Mouse (Mus musculus): Measurements from ENCODE around the gene Zfp524. TPM values are rescaled to one million over a fixed set of nuclear protein-coding genes. Genes with fewer than 3 reads are reported as not detected.

Gene Zfp524
- total and polyA plus RNA-seq, 2 experiments from 2014 or later: 11.0 to 12.5 TPM

DNA sequence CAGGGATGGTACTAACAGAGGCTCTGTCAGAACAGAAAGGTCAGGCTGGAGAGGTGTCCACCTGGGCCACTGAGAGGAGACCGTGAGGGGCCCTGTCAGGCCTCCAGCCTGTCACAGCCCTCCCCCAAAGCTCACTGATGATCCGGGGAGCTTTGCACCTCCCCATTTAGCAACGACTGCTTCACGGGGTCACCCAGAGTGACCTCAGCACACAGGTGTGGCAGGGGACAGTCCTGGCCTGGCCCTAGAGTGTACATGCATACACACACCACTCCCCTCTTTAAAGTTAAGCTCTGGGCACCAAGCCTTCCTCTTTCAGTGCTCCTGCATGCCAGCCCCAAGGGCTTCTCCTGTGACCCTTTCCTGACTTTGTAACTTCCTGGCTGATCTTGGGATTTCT is 38.8 kb upstream of the Zfp524 start:
- no peak overlapping the region for H3K9ac ChIP-seq (replicated peaks; ENCODE audit: low read depth, low read length)
- 51% methylated on average over 4 of the region's 4 CpGs for WGBS
- no peak for TF ChIP-seq CTCF (IDR thresholded peaks at IDR 0.05; ENCODE audit: low read depth)
- TF ChIP-seq EP300 (IDR thresholded peaks at IDR 0.05; ENCODE audit: low read depth): no peak

DNA sequence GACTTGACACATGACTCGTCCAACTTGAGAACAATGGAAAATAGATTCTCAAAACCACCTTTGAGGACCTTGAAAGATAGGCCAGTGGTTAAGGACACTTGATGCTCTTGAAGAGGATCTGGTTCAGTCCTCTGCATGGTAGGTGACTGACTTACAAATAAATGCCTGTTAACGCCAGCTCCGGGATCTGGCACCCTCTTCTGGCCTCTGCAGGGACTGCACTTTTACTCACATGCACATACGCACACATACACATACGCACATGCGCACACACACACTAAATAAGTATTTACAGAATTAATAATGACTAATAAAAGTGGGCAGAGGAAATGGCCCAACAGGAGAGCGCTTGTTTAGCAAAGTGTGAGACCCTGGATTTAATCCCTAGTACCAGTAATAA is 37.4 kb upstream of the Zfp524 start:
- no peaks in the 10 kb centered on the region for H3K27me3 ChIP-seq (ENCODE audit: control insufficient read depth, insufficient read depth, low read length)
- H3K9ac ChIP-seq (replicated peaks; ENCODE audit: low read depth, low read length): no peak overlapping the region
- no peaks in the 10 kb centered on the region for H3K9me3 ChIP-seq (replicated peaks; ENCODE audit: control insufficient read depth, low read length)
- no peak overlapping the region for H3K4me2 ChIP-seq (ENCODE audit: low read depth, low read length)
- TF ChIP-seq CTCF (IDR thresholded peaks at IDR 0.05; ENCODE audit: low read depth) (no peak), EP300 (IDR thresholded peaks at IDR 0.05; ENCODE audit: low read depth) (no peak)
- DNase-seq (ENCODE audit: low spot score): no peak
- WGBS: 85% methylated on average over 7 of the region's 7 CpGs
- H3K4me1 ChIP-seq (ENCODE audit: control insufficient read depth, insufficient read depth): peaks cover 15% of the 10 kb centered on the region
- H3K27ac ChIP-seq (ENCODE audit: low read depth): no peak overlapping the region
- no peak for ATAC-seq (ENCODE audit: insufficient read depth, low read depth)
- H3K4me3 ChIP-seq (ENCODE audit: low read depth, low read length): no peak overlapping the region
- no peaks in the 10 kb centered on the region for H3K36me3 ChIP-seq (replicated peaks; ENCODE audit: control insufficient read depth, insufficient read depth, low read length)

More for the DNA sequence above, 38.8 kb upstream of the Zfp524 start:
- H3K4me2 ChIP-seq (ENCODE audit: low read depth, low read length): no peak overlapping the region
- H3K27ac ChIP-seq (ENCODE audit: low read depth): no peak overlapping the region
- ATAC-seq (ENCODE audit: insufficient read depth, low read depth): no peak
- no peaks in the 10 kb centered on the region for H3K9me3 ChIP-seq (replicated peaks; ENCODE audit: control insufficient read depth, low read length)
- H3K36me3 ChIP-seq (replicated peaks; ENCODE audit: control insufficient read depth, insufficient read depth, low read length): no peaks in the 10 kb centered on the region
- peaks cover 18% of the 10 kb centered on the region for H3K4me1 ChIP-seq (ENCODE audit: control insufficient read depth, insufficient read depth)
- DNase-seq (ENCODE audit: low spot score): no peak
- H3K27me3 ChIP-seq (ENCODE audit: control insufficient read depth, insufficient read depth, low read length): no peaks in the 10 kb centered on the region
- H3K4me3 ChIP-seq (ENCODE audit: low read depth, low read length): no peak overlapping the region

DNA sequence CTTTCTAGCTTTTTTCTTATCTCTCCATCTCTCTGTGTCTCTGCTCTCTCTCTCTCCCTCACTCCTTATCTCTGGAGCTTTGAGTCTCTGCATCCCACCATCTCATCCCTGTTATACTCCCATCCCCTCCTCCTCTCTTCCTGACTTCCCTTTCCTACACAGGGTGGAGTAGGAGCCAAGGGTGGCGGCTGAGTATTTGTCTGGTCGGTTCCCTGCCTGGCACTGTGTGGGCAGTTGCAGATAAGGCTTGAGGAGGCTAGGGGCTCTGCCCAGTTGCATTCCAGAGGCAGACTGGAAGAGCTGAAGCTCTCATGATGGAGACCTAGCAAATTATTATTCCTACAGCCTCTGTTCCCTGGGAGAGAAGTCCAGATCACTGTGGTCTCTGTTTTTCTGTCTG is 26.0 kb upstream of the Zfp524 start:
- ATAC-seq (ENCODE audit: insufficient read depth, low read depth): no peak; the same call in 1 of the 2 replicates
- Histone ChIP-seq H3K4me3 (ENCODE audit: low read depth, low read length) (no peak overlapping the region), H3K9me3 (replicated peaks; ENCODE audit: control insufficient read depth, low read length) (no peaks in the 10 kb centered on the region), H3K9ac (replicated peaks; ENCODE audit: low read depth, low read length) (no peak overlapping the region), H3K27ac (ENCODE audit: low read depth) (no peak overlapping the region), H3K4me2 (ENCODE audit: low read depth, low read length) (no peak overlapping the region), H3K36me3 (replicated peaks; ENCODE audit: control insufficient read depth, insufficient read depth, low read length) (peaks cover 10% of the 10 kb centered on the region), H3K4me1 (ENCODE audit: control insufficient read depth, insufficient read depth) (no peaks in the 10 kb centered on the region), H3K27me3 (ENCODE audit: control insufficient read depth, insufficient read depth, low read length) (0 out of 2 replicates have a peak, but pooled peaks cover 6% of the 10 kb centered on the region)
- no peak for DNase-seq (ENCODE audit: low spot score)
- TF ChIP-seq CTCF (IDR thresholded peaks at IDR 0.05; ENCODE audit: low read depth): no peak
- WGBS: 4% methylated on average over 2 of the region's 2 CpGs

DNA sequence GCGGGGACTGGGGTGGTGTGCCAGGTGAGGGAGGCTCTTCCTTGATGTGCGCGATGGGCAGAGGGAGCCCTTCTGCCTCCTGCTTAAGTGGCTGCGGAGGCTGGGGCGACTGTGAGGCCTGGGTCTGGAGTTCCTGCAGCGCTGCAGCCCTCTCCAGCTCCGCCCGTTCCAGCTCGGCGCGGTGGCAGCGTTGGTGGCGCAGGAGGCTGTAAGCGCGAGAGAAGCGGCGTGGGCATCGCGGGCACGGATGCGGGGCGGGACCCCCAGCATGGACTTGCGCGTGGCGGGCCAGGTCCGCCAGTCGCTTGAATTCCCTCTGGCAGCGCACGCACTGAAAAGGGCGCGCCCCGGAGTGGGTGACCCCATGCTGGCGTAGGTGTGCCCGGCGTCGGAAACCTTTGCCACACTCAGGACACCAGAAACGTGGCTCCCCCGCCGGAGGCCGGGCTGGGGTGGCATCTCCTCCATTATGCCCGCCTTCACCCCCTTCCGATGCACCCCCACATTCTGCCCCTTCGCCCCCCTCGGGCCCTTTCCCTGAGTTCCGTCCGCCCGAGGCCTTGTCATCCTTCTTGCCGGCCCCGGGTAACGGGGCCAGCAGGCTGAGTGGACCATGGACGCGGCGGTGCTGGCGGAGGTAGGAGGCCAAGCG is 20.7 kb upstream of the Zfp524 start:
- Histone ChIP-seq H3K36me3 (replicated peaks; ENCODE audit: control insufficient read depth, insufficient read depth, low read length) (peaks cover 14% of the 10 kb centered on the region), H3K4me1 (ENCODE audit: control insufficient read depth, insufficient read depth) (peaks cover 12% of the 10 kb centered on the region), H3K27ac (ENCODE audit: low read depth) (no peak overlapping the region), H3K9me3 (replicated peaks; ENCODE audit: control insufficient read depth, low read length) (no peaks in the 10 kb centered on the region), H3K9ac (replicated peaks; ENCODE audit: low read depth, low read length) (no peak overlapping the region), H3K4me3 (ENCODE audit: low read depth, low read length) (no peak overlapping the region), H3K27me3 (ENCODE audit: control insufficient read depth, insufficient read depth, low read length) (0 out of 2 replicates have a peak, but pooled peaks cover 8% of the 10 kb centered on the region), H3K4me2 (ENCODE audit: low read depth, low read length) (0 out of 2 replicates have a peak overlapping the region, but pooled peaks have one; percentile 0)
- TF ChIP-seq CTCF (IDR thresholded peaks at IDR 0.05; ENCODE audit: low read depth): no peak
- no peak for TF ChIP-seq EP300 (IDR thresholded peaks at IDR 0.05; ENCODE audit: low read depth)
- ATAC-seq (ENCODE audit: insufficient read depth, low read depth): no peak
- 56% methylated on average over 47 of the region's 55 CpGs for WGBS
- no peak for DNase-seq (ENCODE audit: low spot score)

DNA sequence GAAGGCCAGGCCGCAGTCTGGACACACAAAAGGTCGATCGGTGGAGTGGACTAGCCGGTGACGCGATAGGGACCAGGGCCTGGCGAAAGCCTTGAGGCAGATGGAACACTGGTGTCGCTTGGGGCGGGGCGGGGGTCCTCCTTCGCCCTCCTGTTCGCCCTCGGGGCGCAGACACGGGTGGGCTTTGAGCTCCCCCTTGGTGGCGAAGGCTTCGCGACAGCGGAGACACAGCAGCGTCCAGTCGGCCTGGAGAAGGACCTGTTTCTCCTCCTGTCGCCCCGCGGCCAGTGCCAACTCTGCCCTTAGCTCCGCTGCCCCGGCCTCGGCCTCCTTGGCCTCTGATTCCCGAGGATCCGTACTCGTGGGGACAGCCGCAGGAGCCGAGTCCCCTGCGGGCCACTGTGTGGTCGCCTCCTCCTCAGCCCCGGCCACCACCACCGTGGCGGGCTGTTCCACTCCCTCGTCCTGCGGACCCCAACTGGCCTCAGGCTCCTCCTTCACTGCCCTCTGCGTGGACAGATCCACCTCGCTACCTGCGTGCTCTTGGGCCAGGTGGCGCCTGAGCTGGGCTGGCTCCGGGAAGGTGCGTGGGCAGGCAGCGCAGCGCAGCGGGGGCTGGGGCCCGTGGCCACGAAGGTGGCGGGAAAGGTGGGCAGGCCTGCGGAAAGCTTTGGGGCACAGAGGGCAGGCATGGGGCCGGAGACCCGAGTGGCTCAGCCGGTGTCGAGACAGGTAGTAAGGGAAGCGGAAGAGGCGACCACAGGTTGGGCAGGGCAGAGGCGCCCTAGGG is 20.0 kb upstream of the Zfp524 start:
- peak overlapping the region; percentile 68; the same call in 1 of the 2 replicates for H3K4me3 ChIP-seq (ENCODE audit: low read depth, low read length)
- ATAC-seq (ENCODE audit: insufficient read depth, low read depth): no peak
- 55% methylated on average over 54 of the region's 59 CpGs for WGBS

More for the DNA sequence above, 20.0 kb upstream of the Zfp524 start:
- Histone ChIP-seq H3K4me1 (ENCODE audit: control insufficient read depth, insufficient read depth) (peaks cover 12% of the 10 kb centered on the region), H3K4me2 (ENCODE audit: low read depth, low read length) (peak overlapping the region; percentile 98), H3K27ac (ENCODE audit: low read depth) (no peak overlapping the region), H3K27me3 (ENCODE audit: control insufficient read depth, insufficient read depth, low read length) (0 out of 2 replicates have a peak, but pooled peaks cover 8% of the 10 kb centered on the region), H3K9ac (replicated peaks; ENCODE audit: low read depth, low read length) (no peak overlapping the region), H3K36me3 (replicated peaks; ENCODE audit: control insufficient read depth, insufficient read depth, low read length) (peaks cover 14% of the 10 kb centered on the region), H3K9me3 (replicated peaks; ENCODE audit: control insufficient read depth, low read length) (no peaks in the 10 kb centered on the region)
- TF ChIP-seq EP300 (IDR thresholded peaks at IDR 0.05; ENCODE audit: low read depth) (no peak), CTCF (IDR thresholded peaks at IDR 0.05; ENCODE audit: low read depth) (no peak)
- no peak for DNase-seq (ENCODE audit: low spot score)
